Mouse (Mus musculus) liver, embryonic 15.5 days (tissue): ENCODE results near the gene C87436. TPM values are rescaled to one million over a fixed set of nuclear protein-coding genes. Genes with fewer than 3 reads are reported as not detected.

ENCODE experiments used
- ATAC-seq: fragments of 200-750 bp; cut with Nextera tagmentation; 2 replicates; pipeline ENCODE4 v1.8.0; 2017; ENCODE audit warnings: moderate number of reproducible peaks, mild to moderate bottlenecking, moderate library complexity; ENCODE audit not compliant: insufficient read depth
- H3K27ac ChIP-seq: fragments of 300-500 bp; sonication (generic); replicated peaks from 2 replicates; pipeline ENCODE4 v1.5.1; 2015; ENCODE audit warnings: mild to moderate bottlenecking, inconsistent platforms
- H3K27me3 ChIP-seq: fragments of 300-500 bp; sonication (generic); 2 replicates; pipeline ENCODE4 v1.6.1; 2015; ENCODE audit warnings: mild to moderate bottlenecking, inconsistent platforms
- H3K36me3 ChIP-seq: fragments of 300-500 bp; sonication (generic); replicated peaks from 2 replicates; pipeline ENCODE4 v1.6.1; 2015; ENCODE audit warnings: moderate library complexity, mild to moderate bottlenecking, inconsistent platforms
- H3K4me1 ChIP-seq: fragments of 300-500 bp; sonication (generic); replicated peaks from 2 replicates; pipeline ENCODE4 v1.6.1; 2015; ENCODE audit warnings: inconsistent platforms
- H3K4me2 ChIP-seq: fragments of 300-500 bp; sonication (generic); 2 replicates; pipeline ENCODE4 v1.6.1; 2015; ENCODE audit warnings: moderate library complexity, mild to moderate bottlenecking, inconsistent platforms
- H3K4me3 ChIP-seq: fragments of 300-500 bp; sonication (generic); replicated peaks from 2 replicates; pipeline ENCODE4 v1.5.1; 2015; ENCODE audit warnings: mild to moderate bottlenecking, inconsistent platforms
- H3K9ac ChIP-seq: fragments of 300-500 bp; sonication (generic); 2 replicates; pipeline ENCODE4 v1.6.1; 2015; ENCODE audit warnings: moderate library complexity, mild to moderate bottlenecking, inconsistent platforms
- H3K9me3 ChIP-seq: fragments of 300-500 bp; sonication (generic); replicated peaks from 2 replicates; pipeline ENCODE4 v1.6.1; 2016; ENCODE audit warnings: inconsistent platforms
- WGBS: fragments of 180-500 bp; shearing (Covaris S2); methylation state at CpG from one replicate; pipeline ENCODE4 v1.1.7; 2015; ENCODE audit warnings: mixed read lengths; ENCODE audit not compliant: insufficient replicate concordance; 5-methylcytosine and 5-hydroxymethylcytosine counted together
- polyA plus RNA-seq: library from polyadenylated mRNA; unstranded; fragments of >200 nt; fragmentation: Nextera tagmentation; extraction: Ambion mirVana; gene quantifications from 2 replicates; pipeline ENCODE4 v1.2.1, GENCODE M21; 2015

The C87436 gene
- polyA plus RNA-seq, 1 experiment from 2014 or later, result 11.1 TPM

- Histone ChIP-seq H3K4me2 (peak overlapping the region; percentile 52), H3K27ac (peak overlapping the region; percentile 48), H3K36me3 (no peaks in the 10 kb centered on the region), H3K4me3 (peak overlapping the region; percentile 44), H3K9ac (peak overlapping the region; percentile 46; the same call in 1 of the 2 replicates), H3K4me1 (peaks cover 44% of the 10 kb centered on the region), H3K9me3 (no peaks in the 10 kb centered on the region), H3K27me3 (no peaks in the 10 kb centered on the region)
- 0 out of 2 replicates have a peak, but pooled peaks have one; percentile 16 for ATAC-seq
- WGBS, result 14% methylated on average over 13 of the region's 13 CpGs
Measured at GRCm38 (mm10) chr6:86497071-86497815, 59.1 kb downstream of the C87436 start.

GRCm38 (mm10) chr6:86497942-86498732 is 60.0 kb downstream of the C87436 start:
- 55% methylated on average over 11 of the region's 11 CpGs for WGBS

GRCm38 (mm10) chr6:86499571-86500109 is 61.5 kb downstream of the C87436 start:
- Histone ChIP-seq H3K27ac (peak overlapping the region; percentile 45; the same call in 1 of the 2 replicates), H3K9me3 (no peaks in the 10 kb centered on the region), H3K4me1 (peaks cover 31% of the 10 kb centered on the region), H3K27me3 (no peaks in the 10 kb centered on the region), H3K4me3 (no peak overlapping the region), H3K4me2 (no peak overlapping the region; the same call in 1 of the 2 replicates), H3K36me3 (no peaks in the 10 kb centered on the region), H3K9ac (no peak overlapping the region)
- WGBS, result 56% methylated on average over 5 of the region's 5 CpGs
- no peak for ATAC-seq

More at GRCm38 (mm10) chr6:86497942-86498732, 60.0 kb downstream of the C87436 start:
- H3K27ac ChIP-seq, result peak overlapping the region; percentile 48
- H3K4me1 ChIP-seq, result peaks cover 43% of the 10 kb centered on the region
- H3K9me3 ChIP-seq, result no peaks in the 10 kb centered on the region
- no peaks in the 10 kb centered on the region for H3K27me3 ChIP-seq
- ATAC-seq, result no peak
- no peak overlapping the region for H3K9ac ChIP-seq
- H3K4me3 ChIP-seq, result peak overlapping the region; percentile 44; the same call in 1 of the 2 replicates
- peak overlapping the region; percentile 52 for H3K4me2 ChIP-seq
- H3K36me3 ChIP-seq, result no peaks in the 10 kb centered on the region

GRCm38 (mm10) chr6:86503513-86503912 is 65.3 kb downstream of the C87436 start:
- Histone ChIP-seq H3K9ac (no peak overlapping the region), H3K4me1 (peaks cover 20% of the 10 kb centered on the region), H3K4me3 (no peak overlapping the region), H3K9me3 (no peaks in the 10 kb centered on the region), H3K27ac (no peak overlapping the region), H3K36me3 (no peaks in the 10 kb centered on the region), H3K27me3 (no peaks in the 10 kb centered on the region), H3K4me2 (no peak overlapping the region)
- 57% methylated on average over 4 of the region's 4 CpGs for WGBS
- ATAC-seq, result no peak

GRCm38 (mm10) chr6:86505671-86506070 is 67.5 kb downstream of the C87436 start:
- H3K9ac ChIP-seq, result no peak overlapping the region
- no peaks in the 10 kb centered on the region for H3K27me3 ChIP-seq
- no peak overlapping the region for H3K4me2 ChIP-seq
- no peak overlapping the region for H3K4me3 ChIP-seq
- 61% methylated on average over 7 of the region's 7 CpGs for WGBS
- H3K27ac ChIP-seq, result no peak overlapping the region
- no peak for ATAC-seq
- peaks cover 20% of the 10 kb centered on the region for H3K4me1 ChIP-seq
- no peaks in the 10 kb centered on the region for H3K9me3 ChIP-seq
- no peaks in the 10 kb centered on the region for H3K36me3 ChIP-seq

- Histone ChIP-seq H3K9me3 (no peaks in the 10 kb centered on the region), H3K4me3 (no peak overlapping the region), H3K4me2 (no peak overlapping the region), H3K36me3 (no peaks in the 10 kb centered on the region), H3K27ac (no peak overlapping the region), H3K9ac (no peak overlapping the region), H3K4me1 (peaks cover 20% of the 10 kb centered on the region), H3K27me3 (no peaks in the 10 kb centered on the region)
- ATAC-seq, result no peak
- 82% methylated on average over 3 of the region's 3 CpGs for whole genome bisulfite sequencing
Measured at GRCm38 (mm10) chr6:86506309-86506708, 68.1 kb downstream of the C87436 start.

GRCm38 (mm10) chr6:86507116-86507515 is 68.9 kb downstream of the C87436 start:
- Histone ChIP-seq H3K27ac (no peak overlapping the region), H3K4me1 (peaks cover 20% of the 10 kb centered on the region), H3K9me3 (no peaks in the 10 kb centered on the region), H3K27me3 (no peaks in the 10 kb centered on the region), H3K9ac (no peak overlapping the region), H3K4me3 (no peak overlapping the region), H3K4me2 (no peak overlapping the region), H3K36me3 (no peaks in the 10 kb centered on the region)
- ATAC-seq, result no peak

- H3K4me2 ChIP-seq, result no peak overlapping the region
- no peak overlapping the region for H3K9ac ChIP-seq
- peaks cover 20% of the 10 kb centered on the region for H3K4me1 ChIP-seq
- no peak for ATAC-seq
- H3K27me3 ChIP-seq, result no peaks in the 10 kb centered on the region
- no peaks in the 10 kb centered on the region for H3K9me3 ChIP-seq
- no peak overlapping the region for H3K4me3 ChIP-seq
- 68% methylated on average over 3 of the region's 3 CpGs for WGBS
- H3K36me3 ChIP-seq, result no peaks in the 10 kb centered on the region
- no peak overlapping the region for H3K27ac ChIP-seq
Measured at GRCm38 (mm10) chr6:86508736-86509135, 70.6 kb downstream of the C87436 start.

- Histone ChIP-seq H3K27me3 (no peaks in the 10 kb centered on the region), H3K36me3 (no peaks in the 10 kb centered on the region), H3K9me3 (no peaks in the 10 kb centered on the region), H3K9ac (no peak overlapping the region), H3K27ac (no peak overlapping the region), H3K4me2 (no peak overlapping the region; the same call in 1 of the 2 replicates), H3K4me1 (peaks cover 20% of the 10 kb centered on the region), H3K4me3 (no peak overlapping the region)
- no peak for ATAC-seq
- 50% methylated on average over 4 of the region's 4 CpGs for WGBS
Measured at GRCm38 (mm10) chr6:86509194-86509865, 71.2 kb downstream of the C87436 start.

- 0 out of 2 replicates have a peak, but pooled peaks have one; percentile 22 for ATAC-seq
- WGBS, result 16% methylated on average over 3 of the region's 3 CpGs
- Histone ChIP-seq H3K4me2 (no peak overlapping the region; the same call in 1 of the 2 replicates), H3K9ac (no peak overlapping the region), H3K9me3 (no peaks in the 10 kb centered on the region), H3K27ac (no peak overlapping the region), H3K4me3 (no peak overlapping the region), H3K4me1 (peaks cover 20% of the 10 kb centered on the region), H3K27me3 (no peaks in the 10 kb centered on the region), H3K36me3 (no peaks in the 10 kb centered on the region)
Measured at GRCm38 (mm10) chr6:86509866-86510200, 71.7 kb downstream of the C87436 start.

- Histone ChIP-seq H3K9ac (no peak overlapping the region), H3K27ac (no peak overlapping the region), H3K9me3 (no peaks in the 10 kb centered on the region), H3K4me2 (no peak overlapping the region), H3K4me3 (no peak overlapping the region), H3K36me3 (no peaks in the 10 kb centered on the region), H3K27me3 (no peaks in the 10 kb centered on the region), H3K4me1 (peaks cover 20% of the 10 kb centered on the region)
- WGBS, result 51% methylated on average over 4 of the region's 4 CpGs
- no peak for ATAC-seq
Measured at GRCm38 (mm10) chr6:86510979-86511378, 72.8 kb downstream of the C87436 start.
